Mouse (Mus musculus) stomach, postnatal 0 days (tissue): ENCODE measurements at regions not wholly inside any gene's neighbourhood (a gene's known extent, or its start where the extent isn't known, plus 50 kb on each side); places are given as distances from the start of the nearest gene placed in this dataset.

Experiments
- ATAC-seq: fragments of 200-750 bp; cut with Nextera tagmentation; 2 replicates; pipeline ENCODE4 v1.8.0; 2017; ENCODE audit not compliant: low FRiP score, low TSS enrichment
- DNase-seq: peaks from one replicate; pipeline ENCODE4 v3.0.0-alpha.2; 2016; ENCODE audit warnings: low spot score
- H3K27ac ChIP-seq: fragments of 300-500 bp; sonication (generic); replicated peaks from 2 replicates; pipeline ENCODE4 v1.5.1; 2014; ENCODE audit warnings: mild to moderate bottlenecking, control low read depth
- H3K27me3 ChIP-seq: fragments of 300-500 bp; sonication (generic); 2 replicates; pipeline ENCODE4 v1.6.1; 2014; ENCODE audit warnings: low read length; ENCODE audit not compliant: control insufficient read depth, insufficient read depth
- H3K36me3 ChIP-seq: fragments of 300-500 bp; sonication (generic); 2 replicates; pipeline ENCODE4 v1.6.1; 2014; ENCODE audit warnings: low read length, mixed read lengths; ENCODE audit not compliant: control insufficient read depth, insufficient read depth
- H3K4me1 ChIP-seq: fragments of 300-500 bp; sonication (generic); replicated peaks from 2 replicates; pipeline ENCODE4 v1.6.1; 2014; ENCODE audit warnings: antibody characterized with exemption; ENCODE audit not compliant: control insufficient read depth, insufficient read depth
- H3K4me2 ChIP-seq: fragments of 300-500 bp; sonication (generic); replicated peaks from 2 replicates; pipeline ENCODE4 v1.6.1; 2014; ENCODE audit warnings: low read depth, mild to moderate bottlenecking, control low read depth, moderate library complexity
- H3K4me3 ChIP-seq: fragments of 300-500 bp; sonication (generic); 2 replicates; pipeline ENCODE4 v1.5.1; 2014; ENCODE audit warnings: low read depth, low read length, control low read depth
- H3K9ac ChIP-seq: fragments of 300-500 bp; sonication (generic); 2 replicates; pipeline ENCODE4 v1.6.1; 2014; ENCODE audit warnings: mild to moderate bottlenecking, low read length, control low read depth, mixed read lengths
- H3K9me3 ChIP-seq: fragments of 300-500 bp; sonication (generic); 2 replicates; pipeline ENCODE4 v1.6.1; 2016; ENCODE audit warnings: low read length; ENCODE audit not compliant: control insufficient read depth
- CTCF ChIP-seq: IDR thresholded peaks from 2 replicates; pipeline ENCODE4 v1.5.1; 2016; ENCODE audit warnings: antibody characterized with exemption, low read depth, mild to moderate bottlenecking, moderate library complexity
- EP300 ChIP-seq: optimal IDR thresholded peaks from 2 replicates; pipeline ENCODE3; 2016; ENCODE audit warnings: antibody characterized with exemption
- WGBS: fragments of 180-500 bp; shearing (Covaris S2); extraction: QIAGEN DNeasy Blood & Tissue Kit; methylation state at CpG from one replicate; pipeline ENCODE4 v1.1.7; 2014; 5-methylcytosine and 5-hydroxymethylcytosine counted together

- Histone ChIP-seq H3K4me3 (no peak overlapping the region), H3K9me3 (no peaks in the 10 kb centered on the region), H3K36me3 (no peaks in the 10 kb centered on the region), H3K4me1 (no peaks in the 10 kb centered on the region), H3K4me2 (no peak overlapping the region), H3K9ac (no peak overlapping the region), H3K27me3 (no peaks in the 10 kb centered on the region), H3K27ac (no peak overlapping the region)
- WGBS, result 91% methylated on average over 2 of the region's 2 CpGs
- TF ChIP-seq CTCF (no peak), EP300 (no peak)
- ATAC-seq (no peak), DNase-seq (no peak)
Measured at GRCm38 (mm10) chr4:54793857-54794256, 151.0 kb upstream of the Zfp462 start.

- no peak overlapping the region for H3K4me2 ChIP-seq
- ATAC-seq (no peak), DNase-seq (no peak)
- H3K27me3 ChIP-seq, result no peaks in the 10 kb centered on the region
- whole genome bisulfite sequencing, result 52% methylated on average over 3 of the region's 3 CpGs
- H3K9ac ChIP-seq, result no peak overlapping the region
- H3K27ac ChIP-seq, result no peak overlapping the region
- no peak overlapping the region for H3K4me3 ChIP-seq
- H3K9me3 ChIP-seq, result no peaks in the 10 kb centered on the region
- H3K36me3 ChIP-seq, result no peaks in the 10 kb centered on the region
- TF ChIP-seq CTCF, result no peak
- TF ChIP-seq EP300, result no peak
- no peaks in the 10 kb centered on the region for H3K4me1 ChIP-seq
Measured at GRCm38 (mm10) chr4:54795246-54795645, 149.6 kb upstream of the Zfp462 start.

- no peak overlapping the region for H3K4me3 ChIP-seq
- no peak for ATAC-seq
- WGBS, result 86% methylated on average over 5 of the region's 5 CpGs
- no peaks in the 10 kb centered on the region for H3K27me3 ChIP-seq
- DNase-seq, result no peak
- H3K9me3 ChIP-seq, result no peaks in the 10 kb centered on the region
- no peaks in the 10 kb centered on the region for H3K4me1 ChIP-seq
- H3K36me3 ChIP-seq, result no peaks in the 10 kb centered on the region
- no peak overlapping the region for H3K9ac ChIP-seq
- TF ChIP-seq CTCF, result no peak
- no peak for TF ChIP-seq EP300
- H3K27ac ChIP-seq, result no peak overlapping the region
- no peak overlapping the region for H3K4me2 ChIP-seq
Measured at GRCm38 (mm10) chr4:54798523-54798922, 146.3 kb upstream of the Zfp462 start.

- 80% methylated on average over 3 of the region's 3 CpGs for WGBS
Measured at GRCm38 (mm10) chr4:54811163-54811562, 133.7 kb upstream of the Zfp462 start.

GRCm38 (mm10) chr4:54812740-54813634 lies 131.9 kb upstream of the Zfp462 start:
- DNase-seq (no peak), ATAC-seq (no peak)
- H3K27me3 ChIP-seq, result no peaks in the 10 kb centered on the region
- no peak overlapping the region for H3K4me3 ChIP-seq
- H3K27ac ChIP-seq, result no peak overlapping the region
- no peak overlapping the region for H3K9ac ChIP-seq
- no peaks in the 10 kb centered on the region for H3K36me3 ChIP-seq
- no peak overlapping the region for H3K4me2 ChIP-seq
- WGBS, result 39% methylated on average over 10 of the region's 10 CpGs
- no peaks in the 10 kb centered on the region for H3K4me1 ChIP-seq
- H3K9me3 ChIP-seq, result no peaks in the 10 kb centered on the region
- no peak for TF ChIP-seq EP300
- TF ChIP-seq CTCF, result no peak

More at GRCm38 (mm10) chr4:54811163-54811562, 133.7 kb upstream of the Zfp462 start:
- Histone ChIP-seq H3K9ac (no peak overlapping the region), H3K4me3 (no peak overlapping the region), H3K27me3 (no peaks in the 10 kb centered on the region), H3K27ac (no peak overlapping the region), H3K4me1 (no peaks in the 10 kb centered on the region), H3K4me2 (no peak overlapping the region), H3K9me3 (no peaks in the 10 kb centered on the region), H3K36me3 (no peaks in the 10 kb centered on the region)
- no peak for TF ChIP-seq CTCF
- no peak for TF ChIP-seq EP300
- DNase-seq, result no peak
- no peak for ATAC-seq

GRCm38 (mm10) chr4:54837326-54837725 lies 107.5 kb upstream of the Zfp462 start:
- no peaks in the 10 kb centered on the region for H3K36me3 ChIP-seq
- no peaks in the 10 kb centered on the region for H3K27me3 ChIP-seq
- ATAC-seq (no peak), DNase-seq (no peak)
- no peak for TF ChIP-seq EP300
- no peak for TF ChIP-seq CTCF
- no peaks in the 10 kb centered on the region for H3K9me3 ChIP-seq
- H3K4me1 ChIP-seq, result no peaks in the 10 kb centered on the region
- H3K4me2 ChIP-seq, result no peak overlapping the region
- no peak overlapping the region for H3K27ac ChIP-seq
- H3K9ac ChIP-seq, result no peak overlapping the region
- WGBS, result 59% methylated on average over 2 of the region's 2 CpGs
- no peak overlapping the region for H3K4me3 ChIP-seq
